Mouse (Mus musculus): ENCODE measurements around the gene Olfr985. TPM values are rescaled to one million over a fixed set of nuclear protein-coding genes. Genes with fewer than 3 reads are reported as not detected.

Gene Olfr985
- polyA plus RNA-seq (2017; shearing (Covaris generic)) = not detected

GRCm38 (mm10) chr9:40130084-40130483, at the start of gene Olfr985:
Gene Olfr985, minus strand, starts transcription at chr9:40130184.
- no peak for ATAC-seq

DNA sequence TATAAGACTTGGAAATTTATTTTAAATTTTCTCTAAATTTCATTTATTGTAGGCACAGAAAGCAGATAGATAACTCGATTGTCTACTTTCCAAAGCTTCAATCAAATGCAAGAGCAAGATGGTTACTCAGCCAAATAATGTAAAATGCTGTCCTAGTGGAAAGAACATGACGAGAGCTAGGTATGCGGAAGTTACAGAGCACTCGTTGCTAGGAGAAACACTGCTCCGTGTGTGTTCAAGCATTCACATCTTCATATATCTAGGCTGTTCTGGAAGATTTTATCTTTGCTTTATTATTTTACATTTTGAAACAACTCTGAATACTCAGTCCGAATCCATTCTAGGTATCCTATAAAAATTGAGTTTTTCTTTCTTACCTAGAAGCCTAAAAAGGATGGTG, 47.0 kb upstream of the Olfr985 start:
- ATAC-seq = no peak

DNA sequence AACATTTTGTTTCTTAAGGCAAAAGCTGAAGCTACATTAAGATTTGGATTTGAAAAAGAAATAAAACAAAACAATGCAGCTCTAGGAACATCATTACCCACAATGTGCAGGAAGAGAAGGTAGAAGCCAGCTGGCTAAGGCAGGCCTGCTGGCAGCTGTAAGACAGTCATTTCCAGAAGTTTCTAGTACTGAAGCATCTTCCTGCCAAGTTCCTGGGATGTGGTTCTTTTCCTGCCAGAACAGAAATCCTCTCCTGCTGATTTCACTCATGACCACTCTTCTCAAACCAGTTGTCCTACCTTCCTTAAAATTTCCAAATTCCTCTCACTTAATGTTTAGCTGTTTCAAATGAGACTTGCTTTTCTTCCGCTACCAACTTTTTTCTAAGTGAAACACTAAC, 36.5 kb upstream of the Olfr985 start:
- no peak for ATAC-seq

- ATAC-seq = no peak
These were observed 25.2 kb upstream of the Olfr985 start for GRCm38 (mm10) chr9:40155118-40155644.

GRCm38 (mm10) chr9:40141544-40141943, 11.6 kb upstream of the Olfr985 start:
- no peak for ATAC-seq

GRCm38 (mm10) chr9:40139484-40139883, 9.5 kb upstream of the Olfr985 start:
- ATAC-seq = no peak

DNA sequence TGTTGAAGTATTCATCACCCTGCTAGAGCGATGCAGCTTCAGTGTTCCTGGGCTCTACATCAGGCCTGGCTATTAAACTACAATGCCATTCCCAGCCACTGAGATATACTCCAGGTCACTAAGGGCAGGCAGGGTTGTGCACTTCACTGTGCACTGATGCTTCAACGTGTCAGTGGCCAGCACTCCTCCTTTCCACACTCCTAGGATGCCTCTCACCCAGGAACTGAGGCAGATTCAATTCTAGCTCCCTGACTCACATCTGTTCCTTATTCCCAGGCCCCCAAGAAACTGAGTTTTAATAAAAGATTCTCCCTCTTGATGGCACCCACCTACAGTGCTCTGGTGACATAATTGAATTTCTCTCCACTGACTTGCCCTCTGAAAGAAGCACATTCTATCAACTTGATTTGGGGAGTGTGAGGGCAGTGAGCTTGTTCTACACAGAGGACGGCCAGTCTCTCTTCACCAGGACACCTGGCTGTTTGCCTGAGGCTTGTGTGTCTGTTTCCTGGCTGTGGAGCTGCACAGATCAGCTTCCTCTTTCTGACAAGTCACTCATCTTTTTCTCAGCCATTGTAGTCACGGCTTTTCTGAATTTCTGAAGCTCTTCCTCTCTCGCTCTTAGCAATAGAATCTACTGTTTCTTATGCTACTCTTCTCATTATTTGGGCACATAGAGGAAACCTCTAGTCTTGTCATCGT, 7.2 kb upstream of the Olfr985 start:
- no peak for ATAC-seq

- ATAC-seq = no peak
These were observed 572 bp upstream of the Olfr985 start for GRCm38 (mm10) chr9:40130556-40130955.

GRCm38 (mm10) chr9:40117287-40117659, 12.7 kb downstream of the Olfr985 start:
- ATAC-seq = no peak

DNA sequence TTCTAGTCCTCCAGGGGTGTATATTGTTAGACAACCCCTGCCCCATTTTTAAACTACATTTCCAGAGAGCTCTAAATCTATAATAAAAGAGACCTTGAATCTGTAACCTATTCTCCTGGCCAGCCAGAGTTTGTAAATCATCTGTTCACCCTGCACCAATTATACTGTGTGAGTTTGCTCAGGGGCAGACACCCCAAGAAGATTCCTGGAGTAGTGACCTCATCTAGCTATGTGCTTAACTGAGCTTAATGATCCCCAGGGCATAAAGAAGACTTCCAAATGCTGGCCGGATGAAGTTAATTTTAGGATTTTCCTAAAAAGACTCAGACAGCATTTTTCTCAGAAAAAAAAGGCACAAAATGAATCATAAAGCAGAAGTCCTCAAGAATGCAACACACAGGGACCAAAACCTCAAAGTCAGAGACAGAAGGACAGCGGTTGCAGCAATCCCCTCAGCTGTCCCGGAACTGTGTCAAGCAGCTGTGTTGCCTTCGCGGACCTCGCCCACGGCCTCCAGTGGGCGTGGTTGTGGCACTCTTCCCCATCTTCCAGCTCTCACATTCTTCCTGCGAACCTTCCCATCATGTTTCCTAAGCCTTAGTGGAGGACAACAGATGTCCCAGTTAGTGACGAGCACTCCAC, 13.2 kb downstream of the Olfr985 start:
- no peak for ATAC-seq

DNA sequence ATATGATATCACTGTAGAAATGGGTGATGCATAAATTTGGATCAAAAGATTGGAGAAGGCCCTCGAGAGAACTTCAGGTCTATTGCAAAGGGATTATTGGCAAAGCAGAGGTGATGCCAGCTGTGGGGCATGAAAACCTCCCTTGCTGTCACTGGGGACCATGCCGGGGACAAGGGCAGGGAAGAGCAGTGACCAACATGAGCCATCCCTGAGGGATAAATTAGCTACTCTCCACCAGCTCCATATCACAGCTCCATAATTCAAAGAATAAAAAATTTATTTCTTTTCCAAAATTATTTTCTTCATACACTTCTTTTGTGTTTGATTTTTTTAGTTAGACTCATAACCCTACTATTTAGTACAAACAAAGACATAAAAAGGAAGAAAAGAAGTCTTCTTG, 15.9 kb downstream of the Olfr985 start, which contains the start of gene Olfr984:
Olfr984 (minus strand) TSS at position 101 of the 400 bp plus-strand sequence.
- ATAC-seq = no peak

GRCm38 (mm10) chr9:40094769-40095168, 35.2 kb downstream of the Olfr985 start:
- no peak for ATAC-seq

DNA sequence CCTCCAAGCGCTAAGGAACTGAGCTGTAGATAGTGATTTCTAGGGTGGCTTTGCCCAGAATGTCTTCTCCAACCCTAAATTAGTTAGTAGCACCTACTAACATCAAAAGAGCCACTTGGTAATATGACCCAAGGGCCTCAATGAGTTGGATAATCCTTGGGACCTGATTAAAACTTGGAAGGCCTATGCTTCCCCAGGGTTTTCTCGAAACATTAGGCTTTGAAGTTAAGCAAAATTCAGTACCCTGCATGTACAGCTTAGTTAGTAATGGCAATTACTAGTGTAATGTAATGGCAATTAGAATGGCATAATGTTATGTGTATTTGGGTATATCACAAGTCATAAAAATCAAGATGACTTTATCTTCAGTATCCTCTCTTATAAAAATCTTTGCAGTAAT, 36.5 kb downstream of the Olfr985 start, which contains the start of gene Olfr983:
Olfr983 (minus strand) TSS at position 101 of the 400 bp plus-strand sequence.
- no peak for ATAC-seq

Other genes with a start within 250 kb of the Olfr985 start
- gene Olfr229, start 222.8 kb downstream of the Olfr985 start, polyA plus RNA-seq (2017; shearing (Covaris generic)) = not detected
- gene Olfr974, start 192.7 kb downstream of the Olfr985 start, polyA plus RNA-seq (2017; shearing (Covaris generic)) = under 1 TPM in 1 of 2 experiments, not detected in 1; 0.09 TPM
- gene Olfr975, start 178.1 kb downstream of the Olfr985 start, polyA plus RNA-seq (2017; shearing (Covaris generic)) = not detected
- gene Olfr976, start 169.1 kb downstream of the Olfr985 start, polyA plus RNA-seq (2017; shearing (Covaris generic)) = not detected
- gene Olfr978, start 138.1 kb downstream of the Olfr985 start, polyA plus RNA-seq (2017; shearing (Covaris generic)) = not detected
- gene Olfr979, start 126.7 kb downstream of the Olfr985 start, polyA plus RNA-seq (2017; shearing (Covaris generic)) = not detected
- not detected for gene Olfr980, start 120.6 kb downstream of the Olfr985 start, polyA plus RNA-seq (2017; shearing (Covaris generic))
- gene Olfr981, start 108.7 kb downstream of the Olfr985 start, polyA plus RNA-seq (2017; shearing (Covaris generic)) = not detected
- not detected for gene Olfr982, start 56.4 kb downstream of the Olfr985 start, polyA plus RNA-seq (2017; shearing (Covaris generic))
- gene Olfr983, start 36.6 kb downstream of the Olfr985 start, polyA plus RNA-seq (2017; shearing (Covaris generic)) = not detected
- gene Olfr984, start 16.0 kb downstream of the Olfr985 start, polyA plus RNA-seq (2017; shearing (Covaris generic)) = not detected
- gene Tmem225, start 17.9 kb upstream of the Olfr985 start, polyA plus RNA-seq (2017; shearing (Covaris generic)) = not detected
- not detected for gene Olfr986, start 50.7 kb upstream of the Olfr985 start, polyA plus RNA-seq (2017; shearing (Covaris generic))
- 1 to 10 TPM; 1.5 TPM for gene Zfp202, start 62.1 kb upstream of the Olfr985 start, polyA plus RNA-seq (2017; shearing (Covaris generic))
- gene Scn3b, start 139.0 kb upstream of the Olfr985 start, polyA plus RNA-seq (2017; shearing (Covaris generic)) = under 1 TPM in 1 of 2 experiments, not detected in 1; 0.13 TPM